Mouse (Mus musculus): ENCODE measurements around the gene Spag7. TPM values are rescaled to one million over a fixed set of nuclear protein-coding genes. Genes with fewer than 3 reads are reported as not detected.

Spag7 gene
- 204 and 209 TPM in 2 replicates for polyA plus RNA-seq (2016; fragmentation: Nextera tagmentation; extraction: Ambion mirVana)

DNA sequence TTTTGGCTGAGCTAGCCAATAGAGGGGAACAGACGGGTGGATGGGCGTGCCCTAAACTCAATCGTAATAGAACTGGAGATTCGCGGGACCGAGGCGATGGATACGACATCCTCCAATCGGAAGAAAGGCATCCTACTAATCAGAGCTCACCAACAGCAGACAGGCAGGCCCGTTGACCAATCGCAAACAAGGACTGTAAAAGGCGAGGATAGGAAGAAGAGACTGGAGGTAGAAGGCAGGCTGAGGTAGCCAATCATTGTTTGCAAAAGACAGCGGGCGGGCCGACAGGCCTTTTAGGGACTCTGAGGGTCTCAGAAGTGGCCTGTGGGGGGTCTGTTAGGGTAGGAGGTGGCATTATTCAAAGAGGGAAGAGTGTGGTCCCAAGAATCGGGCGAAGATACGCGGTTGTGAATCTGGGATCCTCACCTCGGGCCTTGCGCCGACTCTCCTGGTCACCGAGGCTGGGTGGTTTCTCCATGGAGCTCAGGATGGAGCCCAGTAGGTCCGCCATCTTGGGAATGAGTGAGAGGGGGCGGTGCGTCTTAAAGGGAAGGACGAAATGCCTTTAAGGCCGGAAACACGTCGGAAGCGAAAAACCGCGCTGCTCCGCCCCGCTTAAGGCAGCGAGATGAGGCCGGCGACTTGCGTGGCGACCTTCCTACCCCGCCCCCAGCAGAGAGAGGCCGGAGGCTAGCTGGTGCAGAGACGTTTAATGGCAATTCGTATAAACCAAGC, at the start of gene Spag7:
TSS of gene Spag7 (minus strand) at position 646 of the 735 bp plus-strand sequence.
- Histone ChIP-seq H3K27me3 (ENCODE audit: insufficient read depth, poor library complexity, severe bottlenecking) (no peaks in the 10 kb centered on the region), H3K4me1 (peaks cover 42% of the 10 kb centered on the region), H3K9me3 (no peaks in the 10 kb centered on the region), H3K27ac (peak within 1 kb of the TSS; percentile 96), H3K4me3 (peak within 1 kb of the TSS; percentile 77), H3K36me3 (peaks cover 46% of the 10 kb centered on the region)
- WGBS: under 1% methylated on average over 44 of the region's 44 CpGs
- peak; percentile 100 for DNase-seq (ENCODE audit: low spot score)

DNA sequence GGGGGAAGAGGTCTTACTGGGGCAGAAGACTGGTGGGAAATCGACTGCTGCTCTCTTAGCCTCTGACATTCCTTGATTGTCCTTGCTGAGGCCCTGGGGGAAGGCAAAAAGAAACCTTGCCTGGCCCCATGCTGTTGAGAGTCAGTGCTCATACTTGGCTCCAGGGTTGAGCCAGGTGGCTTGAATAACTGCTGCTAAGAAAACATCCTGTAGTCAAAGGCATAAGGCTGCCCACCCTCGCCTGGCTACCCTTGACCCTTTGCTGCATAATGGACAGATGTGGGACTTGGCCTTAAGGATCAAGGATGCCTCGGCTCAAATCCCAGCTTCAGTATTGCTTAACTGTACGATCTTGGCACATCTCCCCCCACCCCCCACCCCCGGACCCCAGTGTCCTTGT, 49.3 kb upstream of the Spag7 start:
- DNase-seq (ENCODE audit: low spot score): no peak
- Histone ChIP-seq H3K4me3 (no peak overlapping the region), H3K27me3 (ENCODE audit: insufficient read depth, poor library complexity, severe bottlenecking) (no peaks in the 10 kb centered on the region), H3K36me3 (peaks cover 90% of the 10 kb centered on the region), H3K9me3 (no peaks in the 10 kb centered on the region), H3K27ac (no peak overlapping the region), H3K4me1 (no peaks in the 10 kb centered on the region)
- 72% methylated on average over 5 of the region's 5 CpGs for WGBS

DNA sequence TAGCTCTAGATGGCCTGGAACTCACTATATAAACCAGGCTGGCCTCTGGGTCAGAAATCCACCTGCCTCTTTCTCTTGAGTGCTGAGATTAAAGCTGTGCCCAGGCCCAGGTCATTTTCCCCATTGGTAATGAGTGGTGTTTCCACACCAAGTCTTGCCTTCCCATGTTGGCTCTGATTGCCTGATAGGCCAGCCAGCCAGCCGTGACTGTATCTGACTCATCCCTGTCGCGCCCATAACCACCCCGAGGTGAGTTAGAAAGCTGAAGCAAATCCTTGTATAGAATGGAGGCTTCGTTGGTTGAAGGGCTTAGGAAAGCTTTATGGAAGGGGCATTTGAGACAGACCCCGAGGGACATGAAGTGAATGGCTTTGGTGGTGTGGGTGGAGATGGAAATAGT, 46.6 kb upstream of the Spag7 start:
- H3K9me3 ChIP-seq: no peaks in the 10 kb centered on the region
- H3K27ac ChIP-seq: no peak overlapping the region
- peaks cover 86% of the 10 kb centered on the region for H3K36me3 ChIP-seq
- H3K4me3 ChIP-seq: no peak overlapping the region
- H3K27me3 ChIP-seq (ENCODE audit: insufficient read depth, poor library complexity, severe bottlenecking): no peaks in the 10 kb centered on the region
- 81% methylated on average over 6 of the region's 6 CpGs for WGBS
- H3K4me1 ChIP-seq: no peaks in the 10 kb centered on the region
- DNase-seq (ENCODE audit: low spot score): no peak

DNA sequence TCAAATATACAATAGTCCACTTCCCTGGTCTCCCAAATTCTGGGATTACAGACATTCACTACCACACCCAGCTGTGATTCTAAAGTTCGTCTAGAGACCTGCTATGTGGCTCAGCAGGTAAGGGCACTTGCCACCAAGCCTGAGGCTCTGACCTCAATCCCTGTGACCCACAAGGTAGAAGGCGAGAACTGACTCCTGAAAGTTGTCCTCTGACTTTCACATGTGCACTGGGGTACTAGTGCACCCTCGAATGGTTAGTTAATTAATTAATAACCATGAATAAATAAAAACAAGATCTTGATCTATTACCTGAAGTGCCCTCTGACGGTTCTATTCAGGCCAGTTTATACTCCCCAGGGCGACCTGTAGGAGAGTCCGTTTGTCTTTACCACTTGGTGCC, 44.0 kb upstream of the Spag7 start:
- DNase-seq (ENCODE audit: low spot score): no peak
- Histone ChIP-seq H3K27me3 (ENCODE audit: insufficient read depth, poor library complexity, severe bottlenecking) (no peaks in the 10 kb centered on the region), H3K36me3 (peaks cover 86% of the 10 kb centered on the region), H3K4me3 (no peak overlapping the region), H3K4me1 (no peaks in the 10 kb centered on the region), H3K9me3 (no peaks in the 10 kb centered on the region), H3K27ac (no peak overlapping the region)
- 86% methylated on average over 6 of the region's 6 CpGs for WGBS

GRCm38 (mm10) chr11:70711026-70711425, 41.8 kb upstream of the Spag7 start:
- Histone ChIP-seq H3K4me3 (no peak overlapping the region), H3K4me1 (no peaks in the 10 kb centered on the region), H3K36me3 (peaks cover 86% of the 10 kb centered on the region), H3K27ac (no peak overlapping the region), H3K27me3 (ENCODE audit: insufficient read depth, poor library complexity, severe bottlenecking) (no peaks in the 10 kb centered on the region), H3K9me3 (no peaks in the 10 kb centered on the region)
- 93% methylated on average over 10 of the region's 10 CpGs for WGBS
- DNase-seq (ENCODE audit: low spot score): peak; percentile 36

- H3K4me1 ChIP-seq: peaks cover 27% of the 10 kb centered on the region
- WGBS: 78% methylated on average over 3 of the region's 3 CpGs
- H3K27ac ChIP-seq: no peak overlapping the region
- no peaks in the 10 kb centered on the region for H3K9me3 ChIP-seq
- DNase-seq (ENCODE audit: low spot score): no peak
- no peaks in the 10 kb centered on the region for H3K27me3 ChIP-seq (ENCODE audit: insufficient read depth, poor library complexity, severe bottlenecking)
- peaks cover 87% of the 10 kb centered on the region for H3K36me3 ChIP-seq
- no peak overlapping the region for H3K4me3 ChIP-seq
Measured at GRCm38 (mm10) chr11:70706127-70706526, 36.9 kb upstream of the Spag7 start.

GRCm38 (mm10) chr11:70702781-70703180, 33.6 kb upstream of the Spag7 start:
- DNase-seq (ENCODE audit: low spot score): no peak
- peak overlapping the region; percentile 79 for H3K4me3 ChIP-seq
- 43% methylated on average over 6 of the region's 6 CpGs for WGBS

DNA sequence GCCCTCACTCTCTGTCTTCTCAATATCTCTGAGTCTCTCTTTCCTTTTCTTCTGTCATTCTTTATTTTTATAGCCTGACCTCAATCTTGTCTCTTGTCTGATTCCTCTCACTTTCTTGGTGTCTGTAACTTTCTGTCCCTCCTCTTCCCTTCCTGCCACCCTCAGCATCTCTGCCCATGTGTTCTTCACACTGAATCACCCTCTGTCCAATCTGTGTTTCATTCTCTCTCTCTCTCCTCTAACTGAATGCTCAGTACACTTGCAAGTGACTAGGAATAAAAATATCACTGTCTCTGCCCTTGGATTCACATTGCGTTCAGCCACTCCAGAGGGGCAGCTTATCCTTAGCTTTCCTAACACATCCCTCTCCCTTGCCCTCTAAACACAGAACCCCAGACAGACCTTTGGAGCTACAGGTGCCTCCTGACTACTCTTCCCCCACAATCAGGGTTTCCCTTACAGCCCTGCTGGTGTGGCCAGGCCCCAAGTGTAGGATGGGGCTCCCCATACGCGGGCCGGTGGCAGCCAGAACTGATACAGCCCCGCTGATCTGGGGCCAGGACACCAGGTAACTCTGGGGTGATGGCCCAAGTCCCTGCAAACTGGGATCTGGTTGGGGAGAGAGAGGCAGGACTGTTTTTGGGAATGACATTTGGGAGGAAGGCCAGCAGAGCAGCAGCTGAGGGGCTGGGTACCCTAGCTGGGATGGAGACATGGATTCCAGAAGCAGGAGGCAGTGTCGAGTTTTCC, 32.9 kb upstream of the Spag7 start:
- no peaks in the 10 kb centered on the region for H3K27me3 ChIP-seq (ENCODE audit: insufficient read depth, poor library complexity, severe bottlenecking)
- H3K9me3 ChIP-seq: no peaks in the 10 kb centered on the region
- WGBS: 69% methylated on average over 6 of the region's 6 CpGs
- H3K4me3 ChIP-seq: peak overlapping the region; percentile 79
- H3K4me1 ChIP-seq: peaks cover 37% of the 10 kb centered on the region
- peak overlapping the region; percentile 99 for H3K27ac ChIP-seq
- no peak for DNase-seq (ENCODE audit: low spot score)
- peaks cover 48% of the 10 kb centered on the region for H3K36me3 ChIP-seq

More at GRCm38 (mm10) chr11:70702781-70703180, 33.6 kb upstream of the Spag7 start:
- Histone ChIP-seq H3K27ac (peak overlapping the region; percentile 99; the same call in 1 of the 2 replicates), H3K4me1 (peaks cover 37% of the 10 kb centered on the region), H3K36me3 (peaks cover 54% of the 10 kb centered on the region), H3K27me3 (ENCODE audit: insufficient read depth, poor library complexity, severe bottlenecking) (no peaks in the 10 kb centered on the region), H3K9me3 (no peaks in the 10 kb centered on the region)

GRCm38 (mm10) chr11:70701221-70701955, 32.2 kb upstream of the Spag7 start:
- Histone ChIP-seq H3K27ac (peak overlapping the region; percentile 99), H3K4me1 (peaks cover 37% of the 10 kb centered on the region), H3K4me3 (peak overlapping the region; percentile 79), H3K36me3 (peaks cover 41% of the 10 kb centered on the region), H3K27me3 (ENCODE audit: insufficient read depth, poor library complexity, severe bottlenecking) (no peaks in the 10 kb centered on the region), H3K9me3 (no peaks in the 10 kb centered on the region)
- DNase-seq (ENCODE audit: low spot score): no peak
- 11% methylated on average over 10 of the region's 10 CpGs for WGBS

- under 1% methylated on average over 34 of the region's 34 CpGs for WGBS
- peak; percentile 84 for DNase-seq (ENCODE audit: low spot score)
- Histone ChIP-seq H3K27me3 (ENCODE audit: insufficient read depth, poor library complexity, severe bottlenecking) (no peaks in the 10 kb centered on the region), H3K4me1 (peaks cover 37% of the 10 kb centered on the region), H3K36me3 (peaks cover 33% of the 10 kb centered on the region), H3K27ac (peak overlapping the region; percentile 99), H3K4me3 (peak overlapping the region; percentile 79), H3K9me3 (no peaks in the 10 kb centered on the region)
Measured at GRCm38 (mm10) chr11:70700613-70701012, 31.4 kb upstream of the Spag7 start.

GRCm38 (mm10) chr11:70699722-70700556, 30.7 kb upstream of the Spag7 start, which contains the start of the genes Inca1 and Kif1c:
TSS of gene Inca1 (minus strand) at chr11:70700155.
TSS of gene Kif1c (plus strand) at chr11:70700548.
- peak within 1 kb of the TSS; percentile 79 for H3K4me3 ChIP-seq
- H3K36me3 ChIP-seq: peaks cover 26% of the 10 kb centered on the region
- H3K9me3 ChIP-seq: no peaks in the 10 kb centered on the region
- peak within 1 kb of the TSS; percentile 99 for H3K27ac ChIP-seq
- H3K4me1 ChIP-seq: peaks cover 37% of the 10 kb centered on the region
- H3K27me3 ChIP-seq (ENCODE audit: insufficient read depth, poor library complexity, severe bottlenecking): no peaks in the 10 kb centered on the region
- DNase-seq (ENCODE audit: low spot score): peak; percentile 94
- WGBS: 1% methylated on average over 68 of the region's 69 CpGs

DNA sequence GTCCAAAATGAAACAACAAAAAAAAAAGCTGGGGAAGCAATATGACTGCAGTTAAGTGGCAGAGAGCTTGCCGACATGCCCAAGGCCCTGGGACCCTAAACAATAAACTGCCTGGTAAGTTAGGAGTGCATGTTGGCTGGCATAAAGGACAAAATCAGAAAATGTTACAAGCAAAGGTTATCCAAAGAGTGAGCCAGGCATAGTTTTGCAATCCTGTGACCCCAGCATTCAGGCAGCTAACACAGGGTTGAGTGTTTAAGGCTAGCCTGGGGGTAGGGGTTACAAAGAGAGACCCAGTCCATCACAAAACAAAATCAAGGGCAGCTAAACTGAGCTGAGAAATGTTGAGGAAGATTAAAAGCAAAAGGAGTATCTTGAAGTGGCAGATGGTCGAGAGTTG, 29.8 kb upstream of the Spag7 start:
- Histone ChIP-seq H3K36me3 (peaks cover 17% of the 10 kb centered on the region), H3K27ac (no peak overlapping the region), H3K9me3 (no peaks in the 10 kb centered on the region), H3K4me1 (peaks cover 37% of the 10 kb centered on the region), H3K27me3 (ENCODE audit: insufficient read depth, poor library complexity, severe bottlenecking) (no peaks in the 10 kb centered on the region), H3K4me3 (peak overlapping the region; percentile 79; the same call in 1 of the 2 replicates)
- 55% methylated on average over 2 of the region's 2 CpGs for WGBS
- DNase-seq (ENCODE audit: low spot score): no peak

Measured in heart, embryonic 10.5 days (tissue).